Mouse (Mus musculus) kidney, adult 2 months (tissue): ENCODE results near the gene Atp6v0e.

Experiments
- CTCF ChIP-seq: fragments of 200-500 bp; conservative IDR thresholded peaks from 2 replicates; pipeline ENCODE4 v1.5.1; 2011; ENCODE audit warnings: low read depth, mild to moderate bottlenecking, control low read depth, low read length, moderate library complexity, mixed read lengths; ENCODE audit not compliant: insufficient read depth, insufficient read length
- POLR2A ChIP-seq: fragments of 200-500 bp; IDR thresholded peaks from one replicate; pipeline ENCODE4 v1.6.1; 2011; ENCODE audit warnings: low read depth, low read length, control low read depth

DNA sequence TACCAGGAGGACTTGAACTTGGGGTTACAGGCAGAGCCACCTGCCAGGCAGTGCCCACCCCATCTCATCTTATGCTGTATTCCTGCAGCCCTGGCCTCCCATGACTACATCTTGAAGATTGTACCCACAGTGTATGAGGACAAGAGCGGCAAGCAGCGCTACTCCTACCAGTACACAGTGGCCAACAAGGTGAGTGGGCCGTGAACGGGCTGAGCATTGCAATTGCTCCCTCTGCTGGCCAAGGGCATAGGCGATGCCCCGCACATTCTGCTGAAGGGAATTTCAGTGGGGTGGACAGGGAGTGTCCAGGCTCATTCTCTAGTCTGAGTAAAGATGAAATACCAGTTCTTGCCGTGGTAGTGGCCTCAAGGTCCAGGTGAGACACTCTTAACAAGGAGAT is 24.4 kb upstream of the Atp6v0e start:
- TF ChIP-seq CTCF (peak; percentile 99), POLR2A (no peak)
